Mouse (Mus musculus) lung, postnatal 10 days (tissue): ENCODE measurements around the gene Fbln1.
A peak's percentile ranks its signal among the peaks of the same experiment; 100 is the strongest.

Source experiments
- DNase-seq: peaks from one replicate; pipeline ENCODE4 v3.0.0; 2021

The Fbln1 gene

GRCm38 (mm10) chr15:85207081-85207480, 1.3 kb downstream of the Fbln1 start:
- DNase-seq, result peak; percentile 35

- peak; percentile 89 for DNase-seq
Measured at GRCm38 (mm10) chr15:85207763-85208162, 2.0 kb downstream of the Fbln1 start.

- peak; percentile 61 for DNase-seq
Measured at GRCm38 (mm10) chr15:85208332-85208731, 2.6 kb downstream of the Fbln1 start.

GRCm38 (mm10) chr15:85209341-85209740, 3.6 kb downstream of the Fbln1 start:
- peak; percentile 44 for DNase-seq

GRCm38 (mm10) chr15:85210686-85211085, 4.9 kb downstream of the Fbln1 start:
- DNase-seq, result no peak

GRCm38 (mm10) chr15:85211101-85211760, 5.5 kb downstream of the Fbln1 start:
- DNase-seq, result no peak

- DNase-seq, result no peak
Measured at GRCm38 (mm10) chr15:85216069-85216813, 10.5 kb downstream of the Fbln1 start.

- DNase-seq, result peak; percentile 51
Measured at GRCm38 (mm10) chr15:85218617-85219265, 13.0 kb downstream of the Fbln1 start.

GRCm38 (mm10) chr15:85220371-85220770, 14.6 kb downstream of the Fbln1 start:
- DNase-seq, result no peak

GRCm38 (mm10) chr15:85221115-85221854, 15.5 kb downstream of the Fbln1 start:
- DNase-seq, result peak; percentile 70

GRCm38 (mm10) chr15:85225693-85226092, 19.9 kb downstream of the Fbln1 start:
- DNase-seq, result no peak

GRCm38 (mm10) chr15:85226841-85227240, 21.1 kb downstream of the Fbln1 start:
- DNase-seq, result no peak

GRCm38 (mm10) chr15:85228568-85228967, 22.8 kb downstream of the Fbln1 start:
- no peak for DNase-seq

- DNase-seq, result no peak
Measured at GRCm38 (mm10) chr15:85229960-85230535, 24.3 kb downstream of the Fbln1 start.

- DNase-seq, result no peak
Measured at GRCm38 (mm10) chr15:85230613-85231012, 24.9 kb downstream of the Fbln1 start.

GRCm38 (mm10) chr15:85231443-85232255, 25.9 kb downstream of the Fbln1 start:
- DNase-seq, result peak; percentile 84

GRCm38 (mm10) chr15:85232256-85232535, 26.4 kb downstream of the Fbln1 start:
- DNase-seq, result peak; percentile 50

- no peak for DNase-seq
Measured at GRCm38 (mm10) chr15:85232543-85233250, 26.9 kb downstream of the Fbln1 start.

- DNase-seq, result no peak
Measured at GRCm38 (mm10) chr15:85233251-85233611, 27.5 kb downstream of the Fbln1 start.

GRCm38 (mm10) chr15:85233690-85234089, 27.9 kb downstream of the Fbln1 start:
- no peak for DNase-seq
